Mouse (Mus musculus) lung, embryonic 16.5 days (tissue): Measurements from ENCODE around the gene Rps6ka1. TPM values are rescaled to one million over a fixed set of nuclear protein-coding genes. Genes with fewer than 3 reads are reported as not detected.
"Not testable (repeated sequence)": the region's sequence is repeated elsewhere in the genome, so short reads cannot be mapped to it uniquely, and the experiment has no call there.

ENCODE experiments used
- ATAC-seq: fragments of 200-750 bp; cut with Nextera tagmentation; 2 replicates; pipeline ENCODE4 v1.8.0; 2017; ENCODE audit warnings: low read depth, mild to moderate bottlenecking, moderate library complexity
- H3K27ac ChIP-seq: fragments of 300-500 bp; sonication (generic); 2 replicates; pipeline ENCODE4 v1.5.1; 2014; ENCODE audit warnings: mild to moderate bottlenecking, control low read depth, low read length
- H3K27me3 ChIP-seq: fragments of 300-500 bp; sonication (generic); 2 replicates; pipeline ENCODE4 v1.6.1; 2014; ENCODE audit warnings: low read depth, low read length, mixed read lengths; ENCODE audit not compliant: control insufficient read depth, insufficient read depth
- H3K36me3 ChIP-seq: fragments of 300-500 bp; sonication (generic); 2 replicates; pipeline ENCODE4 v1.6.1; 2014; ENCODE audit warnings: low read length; ENCODE audit not compliant: control insufficient read depth, insufficient read depth
- H3K4me1 ChIP-seq: fragments of 300-500 bp; sonication (generic); replicated peaks from 2 replicates; pipeline ENCODE4 v1.6.1; 2014; ENCODE audit warnings: low read length, mixed read lengths; ENCODE audit not compliant: control insufficient read depth, insufficient read depth
- H3K4me2 ChIP-seq: fragments of 300-500 bp; sonication (generic); 2 replicates; pipeline ENCODE4 v1.6.1; 2014; ENCODE audit warnings: low read depth, low read length, control low read depth
- H3K4me3 ChIP-seq: fragments of 300-500 bp; sonication (generic); 2 replicates; pipeline ENCODE4 v1.5.1; 2014; ENCODE audit warnings: mild to moderate bottlenecking, low read length, control low read depth
- H3K9ac ChIP-seq: fragments of 300-500 bp; sonication (generic); 2 replicates; pipeline ENCODE4 v1.6.1; 2014; ENCODE audit warnings: low read length, control low read depth
- H3K9me3 ChIP-seq: fragments of 300-500 bp; sonication (generic); 2 replicates; pipeline ENCODE4 v1.6.1; 2016; ENCODE audit warnings: low read length; ENCODE audit not compliant: control insufficient read depth
- WGBS: fragments of 180-500 bp; shearing (Covaris S2); extraction: QIAGEN DNeasy Blood & Tissue Kit; methylation state at CpG from one replicate; pipeline ENCODE4 v1.1.7; 2014; 5-methylcytosine and 5-hydroxymethylcytosine counted together
- polyA plus RNA-seq: library from polyadenylated mRNA; unstranded; fragments of >200 nt; fragmentation: Nextera tagmentation; extraction: Ambion mirVana; gene quantifications from 2 replicates; pipeline ENCODE4 v1.2.1, GENCODE M21; 2015

Rps6ka1 gene
- polyA plus RNA-seq = 46.1 and 46.2 TPM in 2 replicates

- Histone ChIP-seq H3K36me3 (no peaks in the 10 kb centered on the region), H3K4me3 (peak within 1 kb of the TSS; percentile 88)
- WGBS = 0% methylated on average over 46 of the region's 61 CpGs
Measured at GRCm38 (mm10) chr4:133887672-133888453, at the start of gene Rps6ka1. TSS of gene Rps6ka1 (minus strand) at chr4:133887797.

GRCm38 (mm10) chr4:133931785-133932184 is 44.2 kb upstream of the Rps6ka1 start:
- Histone ChIP-seq H3K4me1 (peaks cover 2% of the 10 kb centered on the region; the same call in 1 of the 2 replicates), H3K9me3 (no peaks in the 10 kb centered on the region), H3K36me3 (no peaks in the 10 kb centered on the region), H3K4me3 (no peak overlapping the region), H3K27ac (no peak overlapping the region), H3K4me2 (no peak overlapping the region), H3K27me3 (no peaks in the 10 kb centered on the region), H3K9ac (no peak overlapping the region)
- ATAC-seq = no peak
- 76% methylated on average over 3 of the region's 3 CpGs for WGBS

More at GRCm38 (mm10) chr4:133887672-133888453, at the start of gene Rps6ka1:
- Histone ChIP-seq H3K27me3 (no peaks in the 10 kb centered on the region), H3K9me3 (no peaks in the 10 kb centered on the region), H3K27ac (peak within 1 kb of the TSS; percentile 81), H3K9ac (peak within 1 kb of the TSS; percentile 87), H3K4me1 (peaks cover 20% of the 10 kb centered on the region), H3K4me2 (peak within 1 kb of the TSS; percentile 90)
- ATAC-seq = peak; percentile 89

GRCm38 (mm10) chr4:133931349-133931748 is 43.8 kb upstream of the Rps6ka1 start:
- H3K9ac ChIP-seq = no peak overlapping the region
- no peaks in the 10 kb centered on the region for H3K9me3 ChIP-seq
- H3K36me3 ChIP-seq = no peaks in the 10 kb centered on the region
- H3K27ac ChIP-seq = no peak overlapping the region
- H3K4me1 ChIP-seq = peaks cover 2% of the 10 kb centered on the region; the same call in 1 of the 2 replicates
- H3K27me3 ChIP-seq = no peaks in the 10 kb centered on the region
- no peak overlapping the region for H3K4me3 ChIP-seq
- 12% methylated on average over 10 of the region's 10 CpGs for WGBS
- H3K4me2 ChIP-seq = no peak overlapping the region
- no peak for ATAC-seq

- no peaks in the 10 kb centered on the region for H3K9me3 ChIP-seq
- WGBS = 16% methylated on average over 7 of the region's 7 CpGs
- no peak overlapping the region for H3K4me3 ChIP-seq
- peaks cover 2% of the 10 kb centered on the region; the same call in 1 of the 2 replicates for H3K4me1 ChIP-seq
- H3K27ac ChIP-seq = peak overlapping the region; percentile 62
- no peaks in the 10 kb centered on the region for H3K36me3 ChIP-seq
- ATAC-seq = no peak
- H3K27me3 ChIP-seq = no peaks in the 10 kb centered on the region
- no peak overlapping the region for H3K9ac ChIP-seq
- no peak overlapping the region for H3K4me2 ChIP-seq
Measured at GRCm38 (mm10) chr4:133929278-133929670, 41.7 kb upstream of the Rps6ka1 start.

- no peaks in the 10 kb centered on the region for H3K36me3 ChIP-seq
- H3K4me1 ChIP-seq = peaks cover 2% of the 10 kb centered on the region; the same call in 1 of the 2 replicates
- peak overlapping the region; percentile 62 for H3K27ac ChIP-seq
- H3K4me3 ChIP-seq = no peak overlapping the region
- no peaks in the 10 kb centered on the region for H3K9me3 ChIP-seq
- no peak overlapping the region for H3K9ac ChIP-seq
- WGBS = 36% methylated on average over 15 of the region's 15 CpGs
- no peak overlapping the region for H3K4me2 ChIP-seq
- H3K27me3 ChIP-seq = no peaks in the 10 kb centered on the region
- peak; percentile 62; the same call in 1 of the 2 replicates for ATAC-seq
Measured at GRCm38 (mm10) chr4:133928576-133929277, 41.1 kb upstream of the Rps6ka1 start.

GRCm38 (mm10) chr4:133925204-133925603 is 37.6 kb upstream of the Rps6ka1 start:
- Histone ChIP-seq H3K4me1 (peaks cover 2% of the 10 kb centered on the region; the same call in 1 of the 2 replicates), H3K27ac (no peak overlapping the region), H3K4me2 (no peak overlapping the region), H3K9ac (no peak overlapping the region), H3K4me3 (no peak overlapping the region), H3K27me3 (no peaks in the 10 kb centered on the region), H3K9me3 (no peaks in the 10 kb centered on the region), H3K36me3 (no peaks in the 10 kb centered on the region)
- no peak for ATAC-seq
- 42% methylated on average over 4 of the region's 4 CpGs for WGBS

GRCm38 (mm10) chr4:133923743-133924142 is 36.1 kb upstream of the Rps6ka1 start:
- no peaks in the 10 kb centered on the region for H3K36me3 ChIP-seq
- no peaks in the 10 kb centered on the region for H3K27me3 ChIP-seq
- no peak overlapping the region for H3K27ac ChIP-seq
- WGBS = 86% methylated on average over 5 of the region's 5 CpGs
- no peaks in the 10 kb centered on the region for H3K9me3 ChIP-seq
- H3K4me3 ChIP-seq = no peak overlapping the region
- no peaks in the 10 kb centered on the region; the same call in 1 of the 2 replicates for H3K4me1 ChIP-seq
- H3K4me2 ChIP-seq = no peak overlapping the region
- H3K9ac ChIP-seq = no peak overlapping the region
- no peak for ATAC-seq

- H3K9me3 ChIP-seq, H3K9ac ChIP-seq, H3K4me2 ChIP-seq, ATAC-seq, H3K4me1 ChIP-seq, H3K36me3 ChIP-seq, H3K27ac ChIP-seq, H3K4me3 ChIP-seq, H3K27me3 ChIP-seq: not testable (repeated sequence)
- WGBS = 83% methylated on average over 13 of the region's 23 CpGs
Measured at GRCm38 (mm10) chr4:133918093-133918825, 30.7 kb upstream of the Rps6ka1 start.

- Histone ChIP-seq H3K9ac (no peak overlapping the region), H3K27ac (no peak overlapping the region), H3K27me3 (no peaks in the 10 kb centered on the region), H3K4me1 (peaks cover 7% of the 10 kb centered on the region), H3K4me2 (no peak overlapping the region), H3K9me3 (no peaks in the 10 kb centered on the region), H3K36me3 (no peaks in the 10 kb centered on the region), H3K4me3 (no peak overlapping the region)
- WGBS = 70% methylated on average over 4 of the region's 4 CpGs
- ATAC-seq = no peak
Measured at GRCm38 (mm10) chr4:133911983-133912382, 24.4 kb upstream of the Rps6ka1 start.
